Mouse (Mus musculus): ENCODE measurements around the gene Hoxa7. TPM values are rescaled to one million over a fixed set of nuclear protein-coding genes. Genes with fewer than 3 reads are reported as not detected.

The Hoxa7 gene
- 20.9 and 22.7 TPM in 2 replicates for polyA plus RNA-seq (2015; fragmentation: Nextera tagmentation; extraction: Ambion mirVana)

DNA sequence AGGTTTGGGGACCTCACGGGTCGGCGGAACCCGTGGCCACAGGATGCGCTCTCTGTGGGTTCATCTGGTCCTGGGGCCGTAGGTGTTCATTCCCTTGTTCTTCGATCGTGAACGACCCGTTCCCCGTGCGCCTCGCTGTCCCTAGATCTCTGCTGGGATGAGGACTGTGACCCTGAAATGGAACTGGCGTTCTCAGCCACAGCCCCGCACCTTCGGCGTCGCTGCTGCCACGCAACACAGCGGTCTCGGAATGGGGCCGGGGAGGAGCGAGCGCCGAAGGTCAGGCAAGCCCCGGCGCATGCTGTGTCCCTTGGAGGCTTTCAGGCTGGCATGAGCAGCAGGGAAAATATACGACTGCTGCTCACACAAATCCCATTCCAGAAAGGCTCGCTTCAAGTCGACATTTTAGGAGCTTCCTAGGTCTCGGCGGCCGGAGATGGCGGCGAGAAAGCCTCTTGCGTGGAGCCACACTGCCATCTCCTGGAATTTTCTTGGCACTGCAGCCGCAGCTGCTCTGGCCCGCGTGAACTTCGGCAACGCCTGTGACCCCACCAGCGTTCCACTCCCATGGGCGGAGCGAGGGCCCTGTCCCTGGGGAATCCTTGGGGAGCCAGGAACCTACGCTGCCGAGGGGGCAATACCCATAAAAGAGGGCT lies at the start of gene Hoxa7:
Gene Hoxa7, minus strand, starts transcription at position 518 of the 656 bp plus-strand sequence.

DNA sequence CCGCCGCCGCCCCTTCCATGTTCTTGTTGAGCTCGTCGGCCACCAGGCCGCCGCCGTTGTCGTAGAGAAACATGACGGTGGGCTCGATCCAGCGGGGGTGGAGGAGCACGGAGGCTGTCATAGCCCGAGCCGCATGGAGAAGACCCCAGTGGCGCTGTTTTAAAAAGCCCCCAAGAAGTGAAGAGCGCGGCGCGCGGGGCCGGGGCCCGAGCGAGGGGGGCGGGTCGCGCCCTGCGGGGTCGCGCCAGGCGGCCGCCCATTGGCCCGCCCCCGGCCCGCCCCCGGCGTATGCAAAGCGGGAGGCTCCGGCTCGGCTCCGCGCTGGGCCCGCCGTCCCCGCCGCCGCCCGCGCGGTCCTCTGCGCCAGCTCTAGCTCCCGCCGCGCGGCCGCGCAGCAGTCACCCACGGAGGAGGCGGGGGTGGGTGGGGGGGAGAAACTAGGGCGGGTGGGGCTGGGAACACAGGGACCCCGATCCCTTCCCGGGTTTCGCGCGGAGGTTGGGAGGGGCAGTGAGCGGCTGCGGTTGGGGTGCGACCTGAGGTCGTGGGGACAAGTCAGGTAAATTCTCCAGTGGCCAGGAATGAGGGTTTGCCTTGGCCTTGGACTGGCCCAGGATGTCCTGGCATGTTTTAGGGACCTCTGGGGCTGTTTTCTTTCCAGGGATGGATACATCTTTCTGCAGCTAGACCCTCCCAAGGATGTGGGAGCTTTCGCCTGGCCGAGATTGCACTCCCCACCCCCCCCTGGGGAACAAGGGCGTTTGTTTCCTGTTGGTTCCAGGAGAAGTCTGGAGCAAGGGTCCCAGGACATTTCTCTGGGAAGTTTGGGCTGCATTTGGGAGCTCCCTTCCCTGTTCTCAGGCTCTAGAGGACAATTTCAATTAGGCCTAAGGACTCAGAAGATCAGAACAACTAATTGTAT lies 39.3 kb upstream of the Hoxa7 start, which contains the start of gene Hoxa13:
Gene Hoxa13, minus strand, starts transcription at position 227 of the 922 bp plus-strand sequence.

GRCm38 (mm10) chr6:52245757-52246142 lies 24.1 kb upstream of the Hoxa7 start, which contains the start of gene Hoxa11:
Gene Hoxa11, minus strand, starts transcription at chr6:52245810.

GRCm38 (mm10) chr6:52240389-52241000 lies 18.8 kb upstream of the Hoxa7 start, which contains the start of gene Hoxa10:
Gene Hoxa10, minus strand, starts transcription at chr6:52240854.

DNA sequence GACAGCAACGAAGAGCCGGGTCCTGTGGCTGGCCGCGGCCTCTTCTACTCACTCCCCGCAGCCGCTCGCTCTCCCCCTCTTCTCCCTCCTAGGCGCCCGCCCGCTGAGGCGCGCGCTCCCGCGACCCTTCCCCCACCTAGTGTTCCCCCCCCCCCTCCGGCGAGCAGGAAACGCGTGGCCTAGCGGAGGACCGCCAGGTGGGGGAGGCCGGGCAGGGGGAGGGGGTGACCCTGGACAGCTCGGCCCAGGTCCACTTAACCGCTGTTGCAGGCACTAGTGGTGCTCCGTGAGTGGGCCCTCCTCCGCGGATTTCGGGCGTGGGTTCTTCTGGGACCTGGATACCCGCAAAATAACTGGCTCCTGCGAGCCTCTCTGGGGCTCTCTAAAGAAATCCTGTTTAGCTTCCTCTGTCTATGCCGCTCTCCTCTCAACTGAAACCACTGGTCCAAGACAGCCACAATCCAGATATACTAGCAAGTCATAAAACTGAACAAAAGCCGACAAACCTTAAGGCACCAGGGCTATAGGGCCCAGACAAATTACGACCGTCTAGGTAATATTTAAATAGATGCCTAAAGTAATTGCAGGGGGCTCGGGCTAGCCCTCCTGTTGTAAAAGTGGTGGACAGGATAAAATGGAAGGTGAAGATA lies 9.0 kb upstream of the Hoxa7 start, which contains the start of gene Hoxa9:
Gene Hoxa9, minus strand, starts transcription at position 574 of the 650 bp plus-strand sequence.

GRCm38 (mm10) chr6:52213119-52213986 lies 8.3 kb downstream of the Hoxa7 start, which contains the start of the genes Hoxa3 and Gm28308:
Gene Hoxa3, minus strand, starts transcription at chr6:52213336.
Gene Gm28308, minus strand, starts transcription at chr6:52213339.

DNA sequence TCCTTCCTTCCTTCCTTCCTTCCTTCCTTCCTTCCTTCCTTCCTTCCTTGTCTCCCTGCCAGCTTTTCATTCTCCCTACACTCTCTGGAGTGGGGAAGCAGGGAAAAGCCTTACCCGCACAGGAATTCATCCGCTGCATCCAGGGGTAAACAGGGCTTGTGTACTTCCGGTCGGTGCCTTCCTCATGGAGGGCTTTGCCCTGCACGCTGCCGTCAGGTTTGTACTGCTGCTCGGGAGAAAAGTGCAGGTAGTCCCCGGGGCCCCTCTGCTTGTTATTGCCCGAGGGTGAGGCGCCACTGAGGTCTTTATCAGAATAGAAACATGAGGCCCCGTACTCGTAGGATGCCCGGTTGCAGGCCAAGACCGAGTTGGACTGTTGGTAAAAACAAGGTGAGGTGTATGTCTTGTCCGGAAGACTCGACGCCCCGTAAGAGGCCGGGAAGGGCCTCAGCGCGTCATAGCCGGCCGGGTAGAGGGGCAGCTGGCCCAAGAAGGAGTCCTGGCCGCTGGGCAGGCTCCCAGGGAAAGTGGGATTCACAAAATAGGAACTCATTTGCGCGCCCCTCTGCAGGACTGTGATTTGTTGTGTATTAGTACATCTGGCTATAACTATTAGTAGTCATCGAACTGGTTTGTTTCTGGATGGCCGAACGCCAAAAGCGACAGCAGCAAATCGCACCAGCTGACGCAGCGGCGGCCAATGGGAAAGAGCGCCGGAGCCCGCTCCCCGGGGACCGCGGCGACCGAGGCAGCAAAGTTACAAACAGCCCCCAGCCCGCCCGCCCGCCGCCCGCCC lies 13.4 kb downstream of the Hoxa7 start, which contains the start of gene Hoxa6:
Gene Hoxa6, minus strand, starts transcription at position 651 of the 796 bp plus-strand sequence.

DNA sequence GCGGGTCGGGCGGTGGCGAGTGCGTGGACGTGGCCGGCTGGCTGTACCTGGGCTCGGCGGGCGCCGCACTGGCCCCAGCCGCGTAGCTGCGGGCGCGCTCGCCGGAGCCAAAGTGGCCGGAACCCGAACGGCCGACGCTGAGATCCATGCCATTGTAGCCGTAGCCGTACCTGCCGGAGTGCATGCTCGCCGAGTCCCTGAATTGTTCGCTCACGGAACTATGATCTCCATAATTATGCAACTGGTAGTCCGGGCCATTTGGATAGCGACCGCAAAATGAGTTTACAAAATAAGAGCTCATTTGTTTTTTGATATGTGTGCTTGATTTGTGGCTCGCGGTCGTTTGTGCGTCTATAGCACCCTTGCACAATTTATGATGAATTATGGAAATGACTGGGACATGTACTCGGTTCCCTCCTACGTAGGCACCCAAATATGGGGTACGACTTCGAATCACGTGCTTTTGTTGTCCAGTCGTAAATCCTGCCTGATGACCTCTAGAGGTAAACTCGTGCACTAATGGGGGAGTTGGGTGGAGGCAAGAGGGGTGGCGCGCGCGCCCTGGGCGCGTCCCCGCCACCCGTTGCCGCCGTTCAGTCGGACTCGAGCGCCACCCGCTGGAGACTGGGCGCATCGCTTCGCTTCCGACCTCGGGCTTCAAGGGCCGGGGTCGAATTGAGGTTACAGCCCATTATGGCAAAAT lies 17.5 kb downstream of the Hoxa7 start, which contains the start of gene Hoxa5:
Gene Hoxa5, minus strand, starts transcription at position 538 of the 703 bp plus-strand sequence.

GRCm38 (mm10) chr6:52190906-52191810 lies 30.5 kb downstream of the Hoxa7 start, which contains the start of gene Hoxa4:
Gene Hoxa4, minus strand, starts transcription at chr6:52191753.

DNA sequence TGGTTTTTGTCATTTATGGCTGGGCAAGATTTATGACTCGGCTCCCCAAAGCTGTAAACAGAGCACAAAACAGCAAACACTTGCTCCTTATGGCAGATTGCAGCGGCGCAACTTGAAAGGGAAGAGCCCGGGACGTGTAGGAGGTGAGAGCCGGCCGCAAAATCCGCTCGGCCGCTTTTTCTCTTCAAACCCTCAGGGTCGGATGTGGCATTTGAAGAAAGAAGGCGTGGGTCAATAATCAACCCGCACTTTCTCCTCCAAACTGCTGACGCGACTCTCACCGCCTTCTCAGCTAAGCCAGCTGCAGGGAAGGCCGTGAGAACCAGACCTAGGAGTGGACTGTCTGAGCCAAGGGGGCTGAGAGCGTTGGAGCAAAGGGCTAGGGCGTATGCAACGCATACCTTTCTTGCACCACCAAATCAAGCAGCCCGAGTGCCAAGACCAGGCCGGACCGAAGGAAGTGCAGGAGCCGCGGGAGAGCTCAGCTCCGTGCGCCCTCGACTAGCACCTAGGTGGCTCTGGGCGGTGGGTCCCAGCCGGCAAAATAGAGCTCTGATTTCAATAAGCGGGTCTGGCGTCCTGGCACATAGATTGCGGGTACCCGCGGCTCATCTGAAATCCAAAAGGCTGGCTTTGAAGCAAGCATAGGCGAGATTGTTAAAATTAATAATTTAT lies 44.5 kb downstream of the Hoxa7 start, which contains the start of gene 5730596B20Rik:
Gene 5730596B20Rik, plus strand, starts transcription at position 438 of the 675 bp plus-strand sequence.

DNA sequence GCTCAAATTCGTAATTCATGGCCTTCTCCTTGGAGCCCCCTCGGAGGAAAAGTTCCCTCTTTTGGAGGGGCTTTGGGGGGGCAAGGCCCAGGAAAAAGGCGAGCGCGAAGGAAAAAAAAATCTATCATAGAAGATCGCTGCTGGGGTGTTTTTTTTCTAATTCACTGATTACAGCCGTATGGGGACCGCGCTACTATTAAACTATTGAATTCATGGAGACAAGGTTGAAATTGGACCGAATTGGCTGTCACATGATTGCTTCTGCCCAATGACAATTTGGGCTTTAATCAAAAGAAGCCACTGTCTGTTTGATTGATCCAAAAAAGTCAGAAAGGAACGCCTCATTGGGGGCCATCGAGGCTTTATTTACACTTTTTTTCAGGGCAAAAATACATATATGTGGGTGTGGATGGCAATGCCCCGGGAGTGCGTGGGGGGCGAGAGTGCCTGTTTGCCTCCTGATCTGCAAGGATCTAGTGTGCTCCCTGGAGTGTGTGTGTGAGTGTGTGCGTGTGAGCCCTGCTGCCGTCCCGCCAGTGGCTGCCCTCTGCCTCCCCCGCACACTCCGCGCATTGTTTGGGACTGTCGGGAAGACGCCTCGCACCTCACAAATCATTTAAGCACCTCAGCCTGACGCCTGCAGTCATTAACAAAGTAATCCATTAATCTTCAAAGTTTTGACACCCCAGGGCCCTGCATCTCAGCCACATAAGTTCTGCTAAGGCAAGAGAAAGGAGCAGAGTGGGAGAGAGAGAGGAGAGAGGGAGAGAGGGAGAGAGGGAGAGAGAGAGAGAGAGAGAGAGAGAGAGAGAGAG lies 56.8 kb downstream of the Hoxa7 start, which contains the start of gene Hoxa2:
Gene Hoxa2, minus strand, starts transcription at position 206 of the 815 bp plus-strand sequence.

Small RNA genes within 50 kb of the gene (microRNA-seq; reads per million reads assigned to microRNA genes)
- gene Mir196b (ENCODE audit: borderline replicate concordance, insufficient number of aligned reads), result 1,167 reads per million, percentile 78 among the genes with 10 or more reads in this experiment

Other genes starting within 250 kb of the Hoxa7 start
- gene Skap2, start 209.3 kb downstream of the Hoxa7 start, polyA plus RNA-seq (2015; fragmentation: Nextera tagmentation; extraction: Ambion mirVana), result 37.2 and 53.8 TPM in 2 replicates
- gene Hoxa1, start 63.5 kb downstream of the Hoxa7 start, polyA plus RNA-seq (2015; fragmentation: Nextera tagmentation; extraction: Ambion mirVana), result 0.60 and 0.86 TPM in 2 replicates
- gene Hoxa2, start 57.0 kb downstream of the Hoxa7 start, polyA plus RNA-seq (2015; fragmentation: Nextera tagmentation; extraction: Ambion mirVana), result 2.3 and 3.6 TPM in 2 replicates
- gene 5730596B20Rik, start 44.4 kb downstream of the Hoxa7 start, polyA plus RNA-seq (2015; fragmentation: Nextera tagmentation; extraction: Ambion mirVana), result 0.47 and 0.52 TPM in 2 replicates
- 1.1 and 1.4 TPM in 2 replicates for gene Hoxa4, start 30.1 kb downstream of the Hoxa7 start, polyA plus RNA-seq (2015; fragmentation: Nextera tagmentation; extraction: Ambion mirVana)
- 7.5 and 7.7 TPM in 2 replicates for gene Hoxa5, start 17.3 kb downstream of the Hoxa7 start, polyA plus RNA-seq (2015; fragmentation: Nextera tagmentation; extraction: Ambion mirVana)
- gene Hoxa6, start 13.1 kb downstream of the Hoxa7 start, polyA plus RNA-seq (2015; fragmentation: Nextera tagmentation; extraction: Ambion mirVana), result 1.6 and 1.7 TPM in 2 replicates
- 2.4 and 2.9 TPM in 2 replicates for gene Hoxa3, start 8.5 kb downstream of the Hoxa7 start, polyA plus RNA-seq (2015; fragmentation: Nextera tagmentation; extraction: Ambion mirVana)
- 0.44 and 0.66 TPM in 2 replicates for gene Gm28308, start 8.5 kb downstream of the Hoxa7 start, polyA plus RNA-seq (2015; fragmentation: Nextera tagmentation; extraction: Ambion mirVana)
- 1.4 and 4.8 TPM in 2 replicates for gene Hoxa9, start 9.2 kb upstream of the Hoxa7 start, polyA plus RNA-seq (2015; fragmentation: Nextera tagmentation; extraction: Ambion mirVana)
- 2.3 and 8.7 TPM in 2 replicates for gene Hoxa10, start 19.0 kb upstream of the Hoxa7 start, polyA plus RNA-seq (2015; fragmentation: Nextera tagmentation; extraction: Ambion mirVana)
- gene Hoxa11, start 24.0 kb upstream of the Hoxa7 start, polyA plus RNA-seq (2015; fragmentation: Nextera tagmentation; extraction: Ambion mirVana), result 0.17 and 1.6 TPM in 2 replicates
- not detected in 2 replicates for gene Hoxa13, start 39.0 kb upstream of the Hoxa7 start, polyA plus RNA-seq (2015; fragmentation: Nextera tagmentation; extraction: Ambion mirVana)
- not detected in 2 replicates for gene Evx1, start 91.6 kb upstream of the Hoxa7 start, polyA plus RNA-seq (2015; fragmentation: Nextera tagmentation; extraction: Ambion mirVana)